Mouse (Mus musculus) hindbrain, embryonic 15.5 days (tissue): ENCODE data around the gene Runx1. TPM values are rescaled to one million over a fixed set of nuclear protein-coding genes. Genes with fewer than 3 reads are reported as not detected.

ENCODE experiments used
- ATAC-seq: fragments of 200-750 bp; cut with Nextera tagmentation; 2 replicates; pipeline ENCODE4 v1.8.0; 2017; ENCODE audit warnings: low read depth, moderate number of reproducible peaks, moderate TSS enrichment; ENCODE audit not compliant: low FRiP score
- H3K27ac ChIP-seq: fragments of 300-500 bp; sonication (generic); replicated peaks from 2 replicates; pipeline ENCODE4 v1.5.1; 2015; ENCODE audit warnings: mild to moderate bottlenecking, inconsistent platforms
- H3K27me3 ChIP-seq: fragments of 300-500 bp; sonication (generic); 2 replicates; pipeline ENCODE4 v1.6.1; 2015; ENCODE audit warnings: control low read depth, inconsistent platforms
- H3K36me3 ChIP-seq: fragments of 300-500 bp; sonication (generic); 2 replicates; pipeline ENCODE4 v1.6.1; 2015; ENCODE audit warnings: control low read depth, inconsistent platforms
- H3K4me1 ChIP-seq: fragments of 300-500 bp; sonication (generic); replicated peaks from 2 replicates; pipeline ENCODE4 v1.6.1; 2015; ENCODE audit warnings: control low read depth, inconsistent platforms
- H3K4me2 ChIP-seq: fragments of 300-500 bp; sonication (generic); 2 replicates; pipeline ENCODE4 v1.6.1; 2015; ENCODE audit warnings: moderate library complexity, mild to moderate bottlenecking, inconsistent platforms
- H3K4me3 ChIP-seq: fragments of 300-500 bp; sonication (generic); 2 replicates; pipeline ENCODE4 v1.5.1; 2015; ENCODE audit warnings: mild to moderate bottlenecking, inconsistent platforms
- H3K9ac ChIP-seq: fragments of 300-500 bp; sonication (generic); 2 replicates; pipeline ENCODE4 v1.6.1; 2015; ENCODE audit warnings: inconsistent platforms
- H3K9me3 ChIP-seq: fragments of 300-500 bp; sonication (generic); 2 replicates; pipeline ENCODE4 v1.6.1; 2016; ENCODE audit warnings: control low read depth, inconsistent platforms
- WGBS: fragments of 180-500 bp; shearing (Covaris S2); methylation state at CpG from one replicate; pipeline ENCODE4 v1.1.7; 2015; 5-methylcytosine and 5-hydroxymethylcytosine counted together
- polyA plus RNA-seq: library from polyadenylated mRNA; unstranded; fragments of >200 nt; fragmentation: Nextera tagmentation; extraction: Ambion mirVana; gene quantifications from 2 replicates; pipeline ENCODE4 v1.2.1, GENCODE M21; 2015

The Runx1 gene
- polyA plus RNA-seq, 1 experiment from 2014 or later, result 1.1 TPM

DNA sequence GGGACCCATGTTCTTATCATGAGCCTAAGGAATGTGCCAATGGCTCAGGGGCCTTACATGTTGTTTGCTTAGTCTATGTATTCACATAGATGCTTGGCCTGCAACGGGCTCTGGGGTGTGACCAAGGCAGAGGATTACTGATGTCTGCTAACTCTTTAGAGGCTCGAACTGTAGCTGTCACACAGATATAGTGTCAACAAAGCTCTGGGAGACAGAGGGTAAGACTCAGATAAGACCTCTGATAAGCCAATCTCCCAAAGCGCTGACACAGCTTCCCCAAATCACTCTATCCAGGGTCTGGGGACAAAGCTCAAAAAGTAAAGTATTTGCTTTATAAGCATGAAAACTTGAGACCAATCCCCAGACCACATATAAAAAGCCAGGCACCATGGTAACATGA is 13.5 kb downstream of the Runx1 start:
- no peak for ATAC-seq
- Histone ChIP-seq H3K4me1 (peaks cover 7% of the 10 kb centered on the region; the same call in 1 of the 2 replicates), H3K4me2 (no peak overlapping the region), H3K36me3 (no peaks in the 10 kb centered on the region), H3K9me3 (no peaks in the 10 kb centered on the region), H3K27me3 (no peaks in the 10 kb centered on the region), H3K27ac (no peak overlapping the region), H3K4me3 (no peak overlapping the region), H3K9ac (no peak overlapping the region)
- WGBS, result 81% methylated on average over 3 of the region's 3 CpGs

- no peak overlapping the region for H3K4me2 ChIP-seq
- no peaks in the 10 kb centered on the region for H3K36me3 ChIP-seq
- peaks cover 7% of the 10 kb centered on the region; the same call in 1 of the 2 replicates for H3K4me1 ChIP-seq
- 90% methylated on average over 8 of the region's 8 CpGs for WGBS
- ATAC-seq, result no peak
- no peak overlapping the region for H3K9ac ChIP-seq
- H3K9me3 ChIP-seq, result no peaks in the 10 kb centered on the region
- no peak overlapping the region for H3K4me3 ChIP-seq
- no peak overlapping the region for H3K27ac ChIP-seq
- no peaks in the 10 kb centered on the region for H3K27me3 ChIP-seq
Measured at GRCm38 (mm10) chr16:92810568-92811240, 15.2 kb downstream of the Runx1 start.

GRCm38 (mm10) chr16:92807772-92808171 is 18.2 kb downstream of the Runx1 start:
- Histone ChIP-seq H3K27me3 (no peaks in the 10 kb centered on the region), H3K36me3 (no peaks in the 10 kb centered on the region), H3K4me3 (no peak overlapping the region), H3K4me2 (no peak overlapping the region), H3K9me3 (no peaks in the 10 kb centered on the region), H3K27ac (no peak overlapping the region), H3K9ac (no peak overlapping the region), H3K4me1 (peaks cover 7% of the 10 kb centered on the region; the same call in 1 of the 2 replicates)
- no peak for ATAC-seq
- 82% methylated on average over 8 of the region's 8 CpGs for WGBS

GRCm38 (mm10) chr16:92803076-92803580 is 22.8 kb downstream of the Runx1 start:
- no peaks in the 10 kb centered on the region for H3K36me3 ChIP-seq
- WGBS, result 94% methylated on average over 7 of the region's 7 CpGs
- ATAC-seq, result no peak
- H3K27me3 ChIP-seq, result no peaks in the 10 kb centered on the region
- H3K4me2 ChIP-seq, result no peak overlapping the region
- H3K27ac ChIP-seq, result no peak overlapping the region
- no peak overlapping the region for H3K9ac ChIP-seq
- H3K4me3 ChIP-seq, result no peak overlapping the region
- no peaks in the 10 kb centered on the region for H3K9me3 ChIP-seq
- no peaks in the 10 kb centered on the region for H3K4me1 ChIP-seq

GRCm38 (mm10) chr16:92801567-92801966 is 24.4 kb downstream of the Runx1 start:
- no peak for ATAC-seq
- Histone ChIP-seq H3K4me3 (no peak overlapping the region), H3K36me3 (no peaks in the 10 kb centered on the region), H3K4me1 (no peaks in the 10 kb centered on the region), H3K27ac (no peak overlapping the region), H3K27me3 (no peaks in the 10 kb centered on the region), H3K9me3 (no peaks in the 10 kb centered on the region), H3K4me2 (no peak overlapping the region), H3K9ac (no peak overlapping the region)
- 79% methylated on average over 12 of the region's 12 CpGs for WGBS

DNA sequence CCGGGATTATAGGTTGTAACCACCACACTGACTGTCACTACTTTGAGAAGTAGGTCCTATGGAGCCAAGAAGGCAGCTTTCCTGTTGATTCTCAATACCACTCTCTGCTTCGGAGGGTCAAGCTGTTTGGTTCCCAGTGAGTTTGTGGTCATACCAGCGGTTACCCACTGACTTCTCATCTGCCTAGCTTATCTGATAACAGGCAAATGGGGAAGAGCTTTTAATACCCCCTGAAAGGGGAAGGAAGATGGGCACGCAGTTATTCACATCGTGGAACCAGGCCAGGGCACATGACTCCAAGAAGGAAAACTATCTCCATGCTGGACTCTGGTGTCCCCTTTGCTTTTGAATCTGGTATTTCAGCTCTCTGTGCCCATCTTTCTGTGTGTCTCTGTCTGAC is 25.1 kb downstream of the Runx1 start:
- no peak overlapping the region for H3K4me2 ChIP-seq
- ATAC-seq, result no peak
- no peak overlapping the region for H3K27ac ChIP-seq
- no peaks in the 10 kb centered on the region for H3K36me3 ChIP-seq
- 93% methylated on average over 5 of the region's 5 CpGs for WGBS
- no peaks in the 10 kb centered on the region for H3K9me3 ChIP-seq
- H3K4me1 ChIP-seq, result no peaks in the 10 kb centered on the region
- no peaks in the 10 kb centered on the region for H3K27me3 ChIP-seq
- H3K4me3 ChIP-seq, result no peak overlapping the region
- no peak overlapping the region for H3K9ac ChIP-seq

DNA sequence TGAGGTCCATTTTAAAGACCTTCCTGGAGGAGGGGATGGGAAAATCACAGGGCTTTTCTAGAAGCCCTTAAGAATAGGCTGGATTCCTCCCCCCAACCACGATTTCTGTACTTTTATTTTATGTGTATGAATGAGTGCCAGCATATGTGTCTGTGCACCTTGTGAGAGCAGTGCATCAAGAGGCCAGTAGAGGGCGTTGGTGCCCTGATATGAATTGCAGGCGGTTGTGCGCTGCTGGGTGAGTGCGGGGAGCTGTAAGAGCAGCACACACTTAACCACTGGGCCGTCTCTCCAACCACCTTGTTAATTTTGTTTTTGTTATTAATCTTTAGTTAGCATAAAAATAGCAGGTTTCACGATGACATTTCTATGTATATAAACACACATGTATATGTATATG is 26.0 kb downstream of the Runx1 start:
- no peaks in the 10 kb centered on the region for H3K9me3 ChIP-seq
- H3K27me3 ChIP-seq, result no peaks in the 10 kb centered on the region
- no peak overlapping the region for H3K9ac ChIP-seq
- 92% methylated on average over 7 of the region's 7 CpGs for WGBS
- H3K4me2 ChIP-seq, result no peak overlapping the region
- ATAC-seq, result no peak
- H3K4me1 ChIP-seq, result no peaks in the 10 kb centered on the region
- H3K36me3 ChIP-seq, result no peaks in the 10 kb centered on the region
- H3K27ac ChIP-seq, result no peak overlapping the region
- no peak overlapping the region for H3K4me3 ChIP-seq

- no peak for ATAC-seq
- Histone ChIP-seq H3K4me1 (no peaks in the 10 kb centered on the region), H3K36me3 (no peaks in the 10 kb centered on the region), H3K27ac (no peak overlapping the region), H3K4me3 (no peak overlapping the region), H3K4me2 (no peak overlapping the region), H3K9me3 (no peaks in the 10 kb centered on the region), H3K27me3 (no peaks in the 10 kb centered on the region), H3K9ac (no peak overlapping the region)
- 53% methylated on average over 6 of the region's 6 CpGs for WGBS
Measured at GRCm38 (mm10) chr16:92794197-92794596, 31.8 kb downstream of the Runx1 start.

GRCm38 (mm10) chr16:92793741-92794140 is 32.2 kb downstream of the Runx1 start:
- Histone ChIP-seq H3K36me3 (no peaks in the 10 kb centered on the region), H3K9me3 (no peaks in the 10 kb centered on the region), H3K4me1 (no peaks in the 10 kb centered on the region), H3K4me2 (no peak overlapping the region), H3K4me3 (no peak overlapping the region), H3K9ac (no peak overlapping the region), H3K27ac (no peak overlapping the region), H3K27me3 (no peaks in the 10 kb centered on the region)
- 67% methylated on average over 8 of the region's 8 CpGs for WGBS
- ATAC-seq, result no peak

GRCm38 (mm10) chr16:92792905-92793304 is 33.0 kb downstream of the Runx1 start:
- H3K4me2 ChIP-seq, result no peak overlapping the region
- ATAC-seq, result no peak
- no peak overlapping the region for H3K4me3 ChIP-seq
- H3K36me3 ChIP-seq, result no peaks in the 10 kb centered on the region
- no peaks in the 10 kb centered on the region for H3K9me3 ChIP-seq
- no peaks in the 10 kb centered on the region for H3K4me1 ChIP-seq
- WGBS, result 97% methylated on average over 4 of the region's 4 CpGs
- H3K9ac ChIP-seq, result no peak overlapping the region
- no peak overlapping the region for H3K27ac ChIP-seq
- H3K27me3 ChIP-seq, result no peaks in the 10 kb centered on the region

DNA sequence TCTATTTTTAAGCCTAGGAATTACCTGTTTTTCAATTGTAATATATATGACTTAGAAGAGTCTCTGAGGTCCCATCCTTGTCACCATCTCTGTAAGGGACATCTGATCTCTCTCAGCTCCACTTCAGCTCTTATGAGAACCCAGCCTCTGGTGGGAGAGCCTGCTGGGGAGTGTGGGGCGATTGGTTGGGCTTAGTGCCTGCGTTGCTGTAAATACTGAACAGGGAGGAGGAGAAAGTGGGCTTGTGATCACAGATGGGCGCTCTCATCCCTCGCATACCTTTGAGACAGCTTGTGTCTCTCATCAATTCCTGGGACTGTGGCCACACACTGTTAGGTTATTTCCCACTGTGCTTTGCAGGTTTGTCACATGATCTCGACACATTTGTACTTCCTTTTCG is 35.3 kb downstream of the Runx1 start:
- WGBS, result 86% methylated on average over 6 of the region's 6 CpGs
- Histone ChIP-seq H3K27ac (no peak overlapping the region), H3K4me1 (no peaks in the 10 kb centered on the region), H3K36me3 (no peaks in the 10 kb centered on the region), H3K4me3 (no peak overlapping the region), H3K9ac (no peak overlapping the region), H3K9me3 (no peaks in the 10 kb centered on the region), H3K4me2 (no peak overlapping the region), H3K27me3 (no peaks in the 10 kb centered on the region)
- no peak for ATAC-seq

- H3K36me3 ChIP-seq, result no peaks in the 10 kb centered on the region
- H3K9me3 ChIP-seq, result no peaks in the 10 kb centered on the region
- H3K27ac ChIP-seq, result no peak overlapping the region
- WGBS, result 90% methylated on average over 4 of the region's 4 CpGs
- H3K4me1 ChIP-seq, result no peaks in the 10 kb centered on the region
- H3K4me2 ChIP-seq, result no peak overlapping the region
- H3K4me3 ChIP-seq, result no peak overlapping the region
- no peaks in the 10 kb centered on the region for H3K27me3 ChIP-seq
- H3K9ac ChIP-seq, result no peak overlapping the region
- ATAC-seq, result no peak
Measured at GRCm38 (mm10) chr16:92789840-92790239, 36.1 kb downstream of the Runx1 start.

DNA sequence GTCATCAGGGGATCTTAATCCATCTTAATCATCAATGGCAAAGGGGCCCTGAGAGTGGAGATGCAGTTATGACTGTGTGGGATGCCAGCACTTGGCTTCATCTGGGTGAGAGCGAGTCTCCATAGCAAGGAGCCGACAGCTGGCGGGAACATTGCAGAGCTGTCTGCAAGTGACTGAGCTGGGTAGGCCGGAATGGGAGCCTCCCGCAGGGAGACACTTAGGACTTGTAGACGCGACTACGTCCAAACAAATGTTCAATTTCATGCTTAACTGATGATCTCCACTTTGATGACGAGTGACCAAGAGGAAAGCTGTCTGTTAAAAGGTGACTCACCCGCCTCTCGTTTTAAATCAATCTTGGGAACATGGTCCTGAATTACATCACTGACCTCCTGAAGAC is 37.5 kb downstream of the Runx1 start:
- no peak overlapping the region for H3K9ac ChIP-seq
- H3K9me3 ChIP-seq, result no peaks in the 10 kb centered on the region
- H3K4me3 ChIP-seq, result no peak overlapping the region
- no peaks in the 10 kb centered on the region for H3K36me3 ChIP-seq
- no peaks in the 10 kb centered on the region for H3K27me3 ChIP-seq
- WGBS, result 50% methylated on average over 11 of the region's 11 CpGs
- H3K4me2 ChIP-seq, result no peak overlapping the region
- ATAC-seq, result no peak
- no peak overlapping the region for H3K27ac ChIP-seq
- peaks cover 4% of the 10 kb centered on the region; the same call in 1 of the 2 replicates for H3K4me1 ChIP-seq
